Mouse (Mus musculus) megakaryocyte, embryonic 14.5 days (primary cell): ENCODE measurements around the gene Angptl1. TPM values are rescaled to one million over a fixed set of nuclear protein-coding genes. Genes with fewer than 3 reads are reported as not detected.

Experiments
- H3K27me3 ChIP-seq: replicated peaks from 2 replicates; pipeline ENCODE3; 2012; ENCODE audit warnings: inconsistent platforms
- H3K36me3 ChIP-seq: replicated peaks from 2 replicates; pipeline ENCODE3; 2012; ENCODE audit warnings: low read length, inconsistent platforms, mixed read lengths
- H3K4me1 ChIP-seq: 2 replicates; pipeline ENCODE4 v1.6.1; 2012; ENCODE audit warnings: inconsistent platforms
- H3K4me3 ChIP-seq: replicated peaks from 2 replicates; pipeline ENCODE3; 2012; ENCODE audit warnings: moderate library complexity, mild to moderate bottlenecking, inconsistent platforms
- H3K9me3 ChIP-seq: 2 replicates; pipeline ENCODE4 v1.6.1; 2012; ENCODE audit warnings: inconsistent platforms
- FLI1 ChIP-seq: IDR thresholded peaks from 2 replicates; pipeline ENCODE4 v1.6.1; 2012; ENCODE audit warnings: low read length, inconsistent platforms, mixed read lengths
- GATA1 ChIP-seq: IDR thresholded peaks from 3 replicates; pipeline ENCODE4 v1.6.1; 2012; ENCODE audit warnings: mixed read lengths, low read length, inconsistent platforms, borderline replicate concordance
- polyA plus RNA-seq: library from polyadenylated mRNA; stranded (reverse); fragments of >175 nt; gene quantifications from 2 replicates; pipeline ENCODE4 v1.2.3, GENCODE M21; 2012; ENCODE audit warnings: low replicate concordance; ENCODE audit not compliant: insufficient read depth

The Angptl1 gene
- not detected in 2 replicates for polyA plus RNA-seq

- Histone ChIP-seq H3K9me3 (no peaks in the 10 kb centered on the region), H3K4me1 (peaks cover 41% of the 10 kb centered on the region), H3K27me3 (no peaks in the 10 kb centered on the region), H3K4me3 (no peak within 1 kb of the TSS), H3K36me3 (peaks cover 91% of the 10 kb centered on the region)
- no peak for TF ChIP-seq GATA1
- no peak for TF ChIP-seq FLI1
Measured at GRCm38 (mm10) chr1:156838177-156838576, at the start of gene Angptl1. Gene Angptl1, plus strand, starts transcription at chr1:156838562.

GRCm38 (mm10) chr1:156789844-156790490 is 48.4 kb upstream of the Angptl1 start:
- H3K36me3 ChIP-seq = no peaks in the 10 kb centered on the region
- no peak overlapping the region for H3K4me3 ChIP-seq
- peaks cover 34% of the 10 kb centered on the region for H3K4me1 ChIP-seq
- peaks cover 19% of the 10 kb centered on the region for H3K27me3 ChIP-seq
- no peaks in the 10 kb centered on the region for H3K9me3 ChIP-seq
- TF ChIP-seq GATA1 (no peak), FLI1 (no peak)

- H3K27me3 ChIP-seq = peaks cover 7% of the 10 kb centered on the region
- peaks cover 9% of the 10 kb centered on the region; the same call in 1 of the 2 replicates for H3K4me1 ChIP-seq
- no peaks in the 10 kb centered on the region for H3K36me3 ChIP-seq
- TF ChIP-seq FLI1 (no peak), GATA1 (no peak)
- H3K4me3 ChIP-seq = no peak overlapping the region
- no peaks in the 10 kb centered on the region for H3K9me3 ChIP-seq
Measured at GRCm38 (mm10) chr1:156796251-156796650, 42.1 kb upstream of the Angptl1 start.

- H3K4me3 ChIP-seq = no peak overlapping the region
- peaks cover 35% of the 10 kb centered on the region for H3K36me3 ChIP-seq
- no peak for TF ChIP-seq FLI1
- TF ChIP-seq GATA1 = no peak
- H3K4me1 ChIP-seq = peaks cover 3% of the 10 kb centered on the region; the same call in 1 of the 2 replicates
- H3K27me3 ChIP-seq = no peaks in the 10 kb centered on the region
- no peaks in the 10 kb centered on the region for H3K9me3 ChIP-seq
Measured at GRCm38 (mm10) chr1:156801276-156801675, 37.1 kb upstream of the Angptl1 start.

- Histone ChIP-seq H3K4me3 (no peak overlapping the region), H3K9me3 (no peaks in the 10 kb centered on the region), H3K27me3 (no peaks in the 10 kb centered on the region), H3K4me1 (no peaks in the 10 kb centered on the region), H3K36me3 (peaks cover 94% of the 10 kb centered on the region)
- TF ChIP-seq FLI1 = no peak
- no peak for TF ChIP-seq GATA1
Measured at GRCm38 (mm10) chr1:156808332-156808731, 30.0 kb upstream of the Angptl1 start.

- Histone ChIP-seq H3K9me3 (no peaks in the 10 kb centered on the region), H3K4me3 (no peak overlapping the region), H3K27me3 (no peaks in the 10 kb centered on the region), H3K4me1 (no peaks in the 10 kb centered on the region), H3K36me3 (peaks cover 94% of the 10 kb centered on the region)
- TF ChIP-seq FLI1 (no peak), GATA1 (no peak)
Measured at GRCm38 (mm10) chr1:156811928-156812327, 26.4 kb upstream of the Angptl1 start.

GRCm38 (mm10) chr1:156812716-156813115 is 25.6 kb upstream of the Angptl1 start:
- no peak overlapping the region for H3K4me3 ChIP-seq
- H3K27me3 ChIP-seq = no peaks in the 10 kb centered on the region
- no peak for TF ChIP-seq GATA1
- peaks cover 94% of the 10 kb centered on the region for H3K36me3 ChIP-seq
- H3K9me3 ChIP-seq = no peaks in the 10 kb centered on the region
- no peaks in the 10 kb centered on the region for H3K4me1 ChIP-seq

GRCm38 (mm10) chr1:156813485-156813884 is 24.9 kb upstream of the Angptl1 start:
- TF ChIP-seq GATA1 (no peak), FLI1 (no peak)
- H3K27me3 ChIP-seq = no peaks in the 10 kb centered on the region
- no peaks in the 10 kb centered on the region for H3K4me1 ChIP-seq
- peaks cover 94% of the 10 kb centered on the region for H3K36me3 ChIP-seq
- no peak overlapping the region for H3K4me3 ChIP-seq
- no peaks in the 10 kb centered on the region for H3K9me3 ChIP-seq

GRCm38 (mm10) chr1:156819236-156819635 is 19.1 kb upstream of the Angptl1 start:
- H3K4me3 ChIP-seq = no peak overlapping the region
- no peak for TF ChIP-seq GATA1
- no peak for TF ChIP-seq FLI1
- no peaks in the 10 kb centered on the region; the same call in 1 of the 2 replicates for H3K4me1 ChIP-seq
- peaks cover 97% of the 10 kb centered on the region for H3K36me3 ChIP-seq
- no peaks in the 10 kb centered on the region for H3K27me3 ChIP-seq
- no peaks in the 10 kb centered on the region for H3K9me3 ChIP-seq

GRCm38 (mm10) chr1:156838695-156839094 is 333 bp downstream of the Angptl1 start:
- H3K4me1 ChIP-seq = peaks cover 45% of the 10 kb centered on the region
- H3K27me3 ChIP-seq = no peaks in the 10 kb centered on the region
- no peak for TF ChIP-seq FLI1
- no peak for TF ChIP-seq GATA1
- H3K9me3 ChIP-seq = no peaks in the 10 kb centered on the region
- H3K4me3 ChIP-seq = no peak overlapping the region
- peaks cover 91% of the 10 kb centered on the region for H3K36me3 ChIP-seq
